Mouse (Mus musculus) ES-E14 (cell line): ENCODE measurements at regions not wholly inside any gene's neighbourhood (a gene's known extent, or its start where the extent isn't known, plus 50 kb on each side); places are given as distances from the start of the nearest gene placed in this dataset.

Source experiments
- DNase-seq: peaks from one replicate; pipeline ENCODE4 v3.0.0-alpha.2; 2013; ENCODE audit warnings: low read depth, low spot score
- H3K27ac ChIP-seq: 2 replicates; pipeline ENCODE4 v1.5.1; 2012; ENCODE audit warnings: low read depth, mild to moderate bottlenecking, low read length, moderate library complexity, mixed read lengths; ENCODE audit not compliant: poor library complexity, insufficient read depth, severe bottlenecking
- H3K36me3 ChIP-seq: 2 replicates; pipeline ENCODE4 v1.6.1; 2012; ENCODE audit warnings: mild to moderate bottlenecking, low read length, moderate library complexity, mixed read lengths; ENCODE audit not compliant: control insufficient read depth, poor library complexity, insufficient read depth, severe bottlenecking
- H3K4me1 ChIP-seq, 2 experiments: fragments of 150-350 bp in 1 of 2; sonication (generic) in 1 of 2; 2 replicates each; pipeline ENCODE4 v1.6.1; 2012; ENCODE audit warnings: low read length in 2 of 2, mild to moderate bottlenecking in 1 of 2, mixed read lengths in 1 of 2; ENCODE audit not compliant: control insufficient read depth in 2 of 2, insufficient read depth in 2 of 2, poor library complexity in 1 of 2
- H3K4me3 ChIP-seq, 2 experiments: fragments of 150-350 bp in 1 of 2; sonication (generic) in 1 of 2; 2 replicates each; pipeline ENCODE4 v1.5.1; 2012; ENCODE audit warnings: low read length in 2 of 2, low read depth in 1 of 2, mild to moderate bottlenecking in 1 of 2, mixed read lengths in 1 of 2; ENCODE audit not compliant: insufficient read depth in 1 of 2, poor library complexity in 1 of 2, severe bottlenecking in 1 of 2
- H3K9ac ChIP-seq: 2 replicates; pipeline ENCODE4 v1.6.1; 2012; ENCODE audit warnings: low read depth, mild to moderate bottlenecking, low read length, mixed read lengths; ENCODE audit not compliant: poor library complexity, insufficient read depth, severe bottlenecking
- H3K9me3 ChIP-seq: fragments of 150-350 bp; sonication (generic); 2 replicates; pipeline ENCODE4 v1.6.1; 2012; ENCODE audit warnings: low read depth, mild to moderate bottlenecking, low read length; ENCODE audit not compliant: control insufficient read depth, insufficient read depth
- CHD2 ChIP-seq: IDR thresholded peaks from 2 replicates; pipeline ENCODE4 v1.6.1; 2014; ENCODE audit warnings: mild to moderate bottlenecking, low read depth, low read length, inconsistent platforms
- HCFC1 ChIP-seq: IDR thresholded peaks from 2 replicates; pipeline ENCODE4 v1.6.1; 2012; ENCODE audit warnings: low read length, inconsistent platforms, borderline replicate concordance; ENCODE audit not compliant: insufficient read depth
- MAFK ChIP-seq: IDR thresholded peaks from 2 replicates; pipeline ENCODE4 v1.6.1; 2014; ENCODE audit warnings: mild to moderate bottlenecking, low read depth, low read length, inconsistent platforms; ENCODE audit not compliant: insufficient read depth
- ZC3H11A ChIP-seq: IDR thresholded peaks from 2 replicates; pipeline ENCODE4 v1.6.1; 2012; ENCODE audit warnings: low read depth, mild to moderate bottlenecking, inconsistent platforms, low read length, borderline replicate concordance
- ZNF384 ChIP-seq: IDR thresholded peaks from 2 replicates; pipeline ENCODE4 v1.6.1; 2012; ENCODE audit warnings: low read depth, low read length, inconsistent platforms
- in situ Hi-C, 2 experiments: fragments of 600-800 bp; cut with MboI; formaldehyde crosslinking; loops; one replicate each; pipeline ENCODE4 v1.15.1; 2025; ENCODE audit warnings: low sequenced_read_pairs in 2 of 2, inconsistent platforms in 1 of 2; ENCODE audit not compliant: unreplicated experiment in 2 of 2

DNA sequence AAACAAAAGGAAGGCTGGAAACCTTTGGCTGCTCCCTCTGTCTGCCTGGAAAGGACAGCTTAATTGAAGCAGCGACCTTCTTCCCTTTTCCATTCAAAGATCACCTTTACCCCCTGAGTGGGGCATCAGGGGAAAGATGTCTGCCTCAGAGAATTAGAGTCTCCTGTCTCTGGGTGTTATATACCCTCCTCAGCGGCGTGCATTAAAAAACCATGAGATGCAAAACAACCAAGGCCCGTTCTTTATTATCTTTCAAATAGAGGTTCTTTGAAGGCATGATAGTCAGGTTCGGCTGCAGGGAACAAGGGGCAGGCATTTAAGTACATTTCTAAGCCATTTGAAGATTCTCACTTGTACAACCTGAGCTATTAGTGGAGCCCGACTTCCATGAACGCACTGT, 263.0 kb upstream of the Gadl1 start:
- no peak for DNase-seq
- no peak overlapping the region; the same call in 1 of the 2 replicates for H3K27ac ChIP-seq
- H3K4me1 ChIP-seq: peaks cover 5% of the 10 kb centered on the region in 2 experiments; a peak in 3 of 4 replicates
- in situ Hi-C loops: no loop called here
- H3K9ac ChIP-seq: no peak overlapping the region
- no peaks in the 10 kb centered on the region for H3K9me3 ChIP-seq
- H3K4me3 ChIP-seq: no peak overlapping the region
- no peaks in the 10 kb centered on the region for H3K36me3 ChIP-seq
- TF ChIP-seq ZNF384 (no peak), HCFC1 (no peak), MAFK (no peak), ZC3H11A (no peak), CHD2 (no peak)

DNA sequence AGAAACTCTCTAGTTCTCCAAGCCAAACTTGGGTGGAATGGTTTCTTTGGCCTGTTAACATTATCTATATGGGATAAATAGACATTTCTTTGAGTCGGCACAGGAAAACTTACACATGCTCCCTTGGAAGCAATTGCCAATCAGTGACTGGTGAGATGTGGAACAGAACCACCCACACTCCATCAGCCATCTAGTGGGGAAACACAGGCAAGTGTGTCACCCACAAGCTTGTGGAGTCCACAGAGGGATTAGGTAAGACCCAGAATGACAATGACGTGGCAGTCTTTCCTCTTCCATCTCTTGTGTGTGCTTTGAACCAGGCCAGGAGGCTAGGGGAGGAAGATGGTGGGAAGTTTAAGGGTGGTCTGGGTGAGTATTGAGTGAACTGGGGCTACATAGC, 257.5 kb upstream of the Gadl1 start:
- Histone ChIP-seq H3K9me3 (no peaks in the 10 kb centered on the region), H3K27ac (no peak overlapping the region), H3K4me3 (no peak overlapping the region), H3K4me1 (no peaks in the 10 kb centered on the region; a peak in 2 of 4 replicates), H3K9ac (no peak overlapping the region), H3K36me3 (no peaks in the 10 kb centered on the region)
- DNase-seq: no peak
- TF ChIP-seq ZC3H11A (no peak), MAFK (no peak), HCFC1 (no peak), ZNF384 (no peak), CHD2 (no peak)
- in situ Hi-C loops: no loop called here

DNA sequence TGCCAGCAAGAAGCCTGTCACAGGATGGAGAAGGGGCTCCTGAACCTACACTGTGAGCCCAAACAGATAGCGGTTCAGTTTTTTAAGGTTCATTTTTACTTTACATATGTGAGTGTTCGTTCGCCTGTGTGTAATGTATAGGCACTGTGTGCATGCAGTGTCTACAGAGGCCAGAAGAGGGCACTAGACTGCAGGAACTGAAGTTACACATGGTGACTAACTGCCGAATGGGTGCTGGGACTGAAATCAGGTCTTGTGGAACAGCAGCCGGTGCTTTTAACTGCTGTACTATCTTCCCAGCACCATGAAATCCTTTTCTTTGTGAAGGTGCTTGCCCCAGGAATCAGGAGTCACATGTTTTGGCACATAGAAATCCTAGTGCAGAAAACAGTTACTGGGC, 256.1 kb upstream of the Gadl1 start:
- Histone ChIP-seq H3K9ac (no peak overlapping the region), H3K36me3 (no peaks in the 10 kb centered on the region), H3K9me3 (no peaks in the 10 kb centered on the region), H3K27ac (no peak overlapping the region), H3K4me3 (no peak overlapping the region), H3K4me1 (no peaks in the 10 kb centered on the region)
- no peak for DNase-seq
- in situ Hi-C loops: no loop called here
- no peak for TF ChIP-seq CHD2
- TF ChIP-seq HCFC1: no peak
- TF ChIP-seq MAFK: no peak
- no peak for TF ChIP-seq ZNF384
- no peak for TF ChIP-seq ZC3H11A

DNA sequence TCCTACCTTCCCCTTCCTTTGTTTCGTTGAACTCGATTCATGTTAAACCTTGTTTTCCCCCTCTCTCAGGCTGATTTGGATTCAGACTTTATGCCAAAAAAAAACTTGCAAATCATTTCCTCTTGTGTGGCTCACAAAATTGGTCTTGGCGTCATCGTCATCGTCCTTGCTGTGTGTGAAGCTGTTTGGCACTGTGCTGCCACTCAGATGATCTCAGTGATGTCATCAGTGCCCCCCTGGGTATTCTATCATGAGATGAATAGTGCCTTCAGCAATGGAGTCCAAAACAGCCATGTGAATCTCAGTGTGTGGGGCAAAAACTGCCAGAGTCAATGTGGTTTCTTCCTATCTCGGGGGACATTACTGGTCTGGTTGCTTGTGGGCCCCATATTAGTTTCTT, 254.3 kb upstream of the Gadl1 start:
- Histone ChIP-seq H3K36me3 (no peaks in the 10 kb centered on the region), H3K9ac (no peak overlapping the region), H3K4me3 (no peak overlapping the region), H3K9me3 (no peaks in the 10 kb centered on the region), H3K4me1 (no peaks in the 10 kb centered on the region), H3K27ac (no peak overlapping the region)
- TF ChIP-seq HCFC1 (no peak), ZNF384 (no peak), CHD2 (no peak), ZC3H11A (no peak), MAFK (no peak)
- in situ Hi-C loops: no loop called here
- DNase-seq: no peak

DNA sequence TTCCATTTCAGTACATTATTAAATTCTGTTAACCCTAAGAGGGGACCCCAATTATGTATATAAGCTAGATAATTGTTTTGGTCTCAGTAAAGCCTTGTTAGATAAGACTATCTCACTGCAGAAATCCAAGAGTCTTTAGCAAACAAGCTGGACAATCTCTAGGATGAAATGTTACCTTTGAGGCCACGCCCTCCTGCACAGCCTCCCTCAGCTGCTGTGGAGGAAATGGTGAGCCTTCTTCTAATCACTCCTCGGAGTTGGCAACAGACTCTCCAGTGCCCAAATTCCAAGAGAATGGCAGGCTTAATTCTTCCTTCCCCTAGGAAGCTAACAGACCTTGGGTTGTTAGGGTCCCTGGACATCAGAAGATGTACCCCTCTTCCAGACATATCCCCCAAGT, 252.7 kb upstream of the Gadl1 start:
- in situ Hi-C loops: no loop called here
- H3K27ac ChIP-seq: no peak overlapping the region
- TF ChIP-seq ZNF384: no peak
- TF ChIP-seq ZC3H11A: no peak
- TF ChIP-seq HCFC1: no peak
- TF ChIP-seq CHD2: no peak
- no peak for TF ChIP-seq MAFK
- no peaks in the 10 kb centered on the region for H3K36me3 ChIP-seq
- H3K9me3 ChIP-seq: no peaks in the 10 kb centered on the region
- H3K4me1 ChIP-seq: no peaks in the 10 kb centered on the region
- no peak overlapping the region for H3K4me3 ChIP-seq
- no peak for DNase-seq
- no peak overlapping the region for H3K9ac ChIP-seq
